Mouse (Mus musculus) mouse trophoblast stem cell (cell line): ENCODE measurements around the gene Spdye4a.

Experiments used
- in situ Hi-C, 2 experiments: fragments of 300-500 bp; cut with MseI, MboI; formaldehyde crosslinking; loops; 2 replicates in 1 of 2; 3 replicates in 1 of 2; pipeline ENCODE4 v1.15.1; 2025

Gene Spdye4a

DNA sequence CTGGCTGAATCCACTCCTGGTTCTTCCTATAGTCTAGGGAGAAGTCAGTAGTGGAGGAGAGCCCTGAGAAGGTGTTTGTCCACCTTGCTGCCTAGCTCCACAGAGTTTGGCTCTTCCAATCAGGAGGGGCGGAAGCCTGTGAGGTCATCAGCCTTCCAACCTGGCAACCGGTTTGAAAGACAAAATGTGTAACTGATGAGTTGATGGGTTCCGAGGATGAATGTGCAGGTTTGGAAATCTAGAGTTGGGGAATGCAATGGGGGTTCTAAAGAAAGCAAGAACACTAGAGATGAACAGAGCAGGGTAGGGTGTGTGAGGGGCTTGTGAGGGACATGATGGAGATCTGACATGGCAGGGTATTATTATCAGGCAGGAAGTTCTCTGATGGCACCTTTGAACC lies at the start of gene Spdye4a:
Gene Spdye4a, minus strand, starts transcription at position 101 of the 400 bp plus-strand sequence.
- in situ Hi-C loops, result no loop called here

- in situ Hi-C loops, result no loop called here
These were observed 49.1 kb upstream of the Spdye4a start for GRCm38 (mm10) chr5:143275761-143276160.

DNA sequence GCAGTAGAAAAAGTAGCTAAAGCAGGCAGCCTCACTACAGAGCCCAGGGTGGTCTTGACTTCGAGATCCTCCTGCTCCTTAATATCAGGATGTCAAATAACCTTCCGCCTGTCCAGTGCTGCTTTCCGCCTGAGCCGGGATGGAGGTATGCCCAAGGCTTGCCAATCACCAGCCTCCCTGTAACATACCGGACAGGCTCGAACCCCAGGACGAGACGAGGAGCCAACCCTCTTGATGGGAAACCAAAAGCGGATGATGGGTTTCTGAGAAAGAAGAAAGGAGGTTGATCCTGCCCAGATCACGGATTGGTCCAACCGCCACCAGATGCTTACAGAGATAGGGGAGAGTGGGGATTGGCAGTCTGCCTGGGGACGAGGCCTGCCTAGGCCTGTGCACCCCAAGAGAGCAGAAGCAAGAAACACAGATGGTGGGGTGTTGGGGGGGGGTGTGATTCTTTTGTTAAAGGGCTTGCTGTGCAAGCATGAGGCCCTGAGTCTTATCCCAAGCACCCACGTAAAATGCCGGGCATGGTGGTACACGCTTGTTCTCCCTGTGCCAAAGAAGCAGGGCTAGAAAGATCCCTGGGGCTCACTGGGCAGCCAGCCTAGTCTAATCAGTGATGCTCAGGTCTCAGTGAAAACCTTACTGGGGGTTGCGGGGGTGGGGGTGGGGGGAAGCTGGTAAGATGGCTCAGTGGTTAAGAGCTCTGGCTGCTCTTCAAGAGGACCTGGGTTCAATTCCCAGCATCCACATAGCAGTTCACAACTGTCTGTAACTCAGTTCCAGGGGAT lies 46.0 kb upstream of the Spdye4a start:
- in situ Hi-C loops, result no loop called here

GRCm38 (mm10) chr5:143272108-143272507 lies 45.4 kb upstream of the Spdye4a start:
- in situ Hi-C loops, result no loop called here

- in situ Hi-C loops, result no loop called here
These were observed 45.0 kb upstream of the Spdye4a start for GRCm38 (mm10) chr5:143271642-143272041.

GRCm38 (mm10) chr5:143270151-143270519 lies 43.4 kb upstream of the Spdye4a start:
- in situ Hi-C loops, result no loop called here

DNA sequence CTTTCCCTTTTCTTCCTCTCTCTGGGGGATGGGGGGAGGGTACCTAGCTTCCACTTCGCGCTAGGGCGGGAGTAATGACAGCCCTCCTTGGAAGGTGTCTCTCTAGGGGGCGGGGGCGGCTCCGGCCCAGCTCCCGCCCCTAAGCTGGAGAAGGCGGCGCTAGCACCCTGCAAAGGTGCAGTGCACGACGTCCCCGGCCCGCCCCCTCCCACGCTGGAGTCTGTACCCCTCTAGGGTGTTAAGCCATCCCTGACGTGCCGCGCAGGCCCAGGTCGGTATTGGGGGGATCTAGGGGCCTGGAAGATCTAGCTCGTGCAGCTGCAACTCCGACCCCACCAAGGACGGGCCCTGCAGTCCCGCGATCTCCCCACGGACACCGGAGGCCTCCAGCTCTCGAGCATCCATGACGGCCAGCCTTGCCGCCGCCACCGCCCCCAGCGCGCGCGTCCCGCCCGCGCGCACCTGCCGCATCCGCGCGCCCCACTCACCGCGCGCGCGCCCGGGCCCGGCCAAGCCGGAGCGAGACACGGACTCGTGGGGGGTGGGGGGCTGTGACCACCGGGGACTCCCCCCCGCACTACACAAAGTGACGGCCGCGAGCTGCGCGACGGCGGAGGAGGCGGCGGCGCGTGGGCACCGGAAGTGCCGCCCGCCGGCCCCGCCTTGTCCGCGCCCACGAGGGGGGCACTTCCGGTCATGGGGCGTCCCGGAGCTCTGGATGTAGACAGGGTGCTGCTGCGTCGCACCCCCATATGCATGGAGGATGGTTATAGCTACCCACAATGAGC lies 42.9 kb upstream of the Spdye4a start, which contains the start of gene Zfp316:
Gene Zfp316, minus strand, starts transcription at position 660 of the 788 bp plus-strand sequence.
- in situ Hi-C loops, result no loop called here

GRCm38 (mm10) chr5:143268985-143269362 lies 42.3 kb upstream of the Spdye4a start:
- in situ Hi-C loops, result no loop called here

GRCm38 (mm10) chr5:143266794-143267193 lies 40.1 kb upstream of the Spdye4a start:
- in situ Hi-C loops, result no loop called here

DNA sequence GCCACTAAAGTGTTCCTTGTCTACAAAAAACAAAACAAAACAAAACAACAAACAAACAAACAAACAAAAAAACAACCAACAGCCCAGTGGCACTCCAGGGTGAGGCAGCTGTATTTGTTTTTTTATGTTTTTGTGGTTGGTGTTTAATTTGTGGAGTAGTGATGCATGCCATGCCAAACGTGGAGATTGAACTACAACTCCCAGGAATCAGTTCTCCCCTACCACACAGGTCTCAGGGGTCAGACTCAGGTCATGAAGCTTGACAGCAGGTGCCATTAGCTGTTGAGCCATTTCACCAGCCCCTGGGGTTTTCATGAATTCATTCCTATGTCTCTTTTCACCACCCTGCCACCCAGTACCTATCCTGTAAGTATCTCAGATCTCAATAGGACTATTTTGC lies 38.7 kb upstream of the Spdye4a start:
- in situ Hi-C loops, result no loop called here

DNA sequence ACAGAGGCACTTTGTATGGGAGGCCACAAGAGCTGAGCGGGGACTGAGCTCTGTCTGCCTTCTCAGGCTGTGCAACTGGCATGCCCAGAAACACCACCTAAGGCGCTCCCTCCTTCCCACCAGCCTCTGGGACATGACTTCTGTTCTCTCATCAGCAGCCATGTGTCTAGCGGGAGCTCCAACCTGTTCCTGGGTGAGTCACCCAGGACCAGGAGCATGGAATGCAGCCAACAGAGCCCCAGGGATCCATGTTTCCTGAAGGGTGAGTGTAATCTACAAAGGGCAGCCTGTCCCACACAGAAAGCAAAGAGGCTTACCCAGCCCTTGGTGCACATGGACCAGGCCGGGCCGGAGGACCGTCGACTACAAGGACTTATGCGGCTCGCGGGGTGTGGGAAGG lies 38.0 kb upstream of the Spdye4a start:
- in situ Hi-C loops, result no loop called here

GRCm38 (mm10) chr5:143261636-143262035 lies 34.9 kb upstream of the Spdye4a start:
- in situ Hi-C loops, result no loop called here

GRCm38 (mm10) chr5:143255802-143256201 lies 29.1 kb upstream of the Spdye4a start:
- in situ Hi-C loops, result no loop called here

GRCm38 (mm10) chr5:143255131-143255519 lies 28.4 kb upstream of the Spdye4a start:
- in situ Hi-C loops, result no loop called here

DNA sequence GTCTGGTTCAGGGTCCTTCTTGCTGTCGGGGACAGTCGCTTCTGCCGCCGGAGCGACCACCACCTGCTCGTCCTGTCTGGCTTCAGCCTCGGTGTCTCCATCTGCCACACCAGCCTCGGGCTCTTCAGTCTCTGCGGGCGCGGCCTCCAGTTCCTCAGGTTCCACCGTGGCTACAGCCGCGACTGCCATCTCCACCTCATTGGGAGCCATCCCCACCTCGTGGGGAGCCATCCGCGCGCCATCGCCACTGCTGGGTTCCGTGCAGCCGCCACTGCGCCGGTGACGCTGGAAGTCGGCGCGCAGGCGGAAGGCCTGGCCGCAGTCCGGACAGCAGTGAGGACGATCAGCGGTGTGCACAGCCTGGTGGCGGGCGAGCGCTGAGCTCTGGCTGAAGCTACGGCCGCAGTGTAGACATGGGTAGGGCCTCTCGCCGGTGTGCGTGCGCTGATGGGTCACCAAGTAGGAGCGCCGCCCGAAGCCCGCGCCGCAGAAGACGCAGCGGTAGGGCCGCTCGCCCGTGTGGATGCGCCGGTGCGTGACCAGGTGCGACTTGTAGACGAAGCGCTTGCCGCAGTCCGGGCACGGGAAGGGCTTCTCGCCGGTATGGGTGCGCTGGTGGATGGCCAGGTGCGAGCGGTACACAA lies 27.9 kb upstream of the Spdye4a start:
- in situ Hi-C loops, result no loop called here

GRCm38 (mm10) chr5:143253881-143254486 lies 27.3 kb upstream of the Spdye4a start:
- in situ Hi-C loops, result no loop called here

GRCm38 (mm10) chr5:143253186-143253880 lies 26.6 kb upstream of the Spdye4a start:
- in situ Hi-C loops, result no loop called here

- in situ Hi-C loops, result no loop called here
These were observed 26.1 kb upstream of the Spdye4a start for GRCm38 (mm10) chr5:143252791-143253185.

GRCm38 (mm10) chr5:143252039-143252438 lies 25.3 kb upstream of the Spdye4a start:
- in situ Hi-C loops, result no loop called here

GRCm38 (mm10) chr5:143244926-143245325 lies 18.2 kb upstream of the Spdye4a start:
- in situ Hi-C loops, result no loop called here

DNA sequence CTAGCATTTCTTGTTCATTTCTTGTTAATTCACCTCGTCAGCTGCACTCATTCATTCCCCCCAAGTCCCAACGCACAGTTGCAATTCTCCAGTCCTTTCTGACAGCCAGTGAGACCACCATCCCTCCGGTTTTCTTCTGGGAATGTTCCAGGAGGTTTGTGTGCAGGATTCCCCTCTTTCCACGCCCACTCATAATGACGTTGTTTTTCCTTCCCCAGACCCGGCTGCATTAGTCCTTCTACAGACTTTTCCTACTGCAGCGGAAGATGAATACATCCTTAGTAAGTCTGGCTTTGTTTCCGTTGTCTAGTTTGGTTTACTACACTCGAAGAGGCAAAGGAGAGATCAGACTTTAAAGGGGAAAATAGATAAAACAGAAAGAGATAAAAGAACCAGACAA lies 9.3 kb upstream of the Spdye4a start:
- in situ Hi-C loops, result no loop called here
